Mouse (Mus musculus): ENCODE data around the gene Vmn1r172.
"Not testable (repeated sequence)": the region's sequence is repeated elsewhere in the genome, so short reads cannot be mapped to it uniquely, and the experiment has no call there.

Vmn1r172 gene

DNA sequence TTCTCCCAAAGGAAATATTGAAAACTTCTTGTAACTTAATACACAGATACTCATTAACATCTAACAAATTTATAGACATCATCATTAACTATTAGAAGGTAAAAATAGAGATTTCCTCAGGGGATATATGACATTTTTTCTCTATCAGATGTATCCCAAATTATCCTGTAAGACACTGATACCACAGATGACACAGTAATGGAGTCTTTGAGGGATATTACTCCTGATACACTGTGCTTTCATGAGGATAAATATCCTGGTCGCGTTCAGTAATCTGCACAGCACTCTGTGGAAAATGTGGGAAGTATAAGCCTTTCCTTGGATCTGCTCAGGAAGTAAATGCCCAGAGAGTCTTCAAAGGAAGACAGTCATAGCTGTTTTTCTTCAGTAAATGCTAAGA, at the start of gene Vmn1r172:
Gene Vmn1r172 (plus strand): TSS at position 301 of the 400 bp plus-strand sequence.
- no peak for DNase-seq (ENCODE audit: extremely low read depth, low read depth)

DNA sequence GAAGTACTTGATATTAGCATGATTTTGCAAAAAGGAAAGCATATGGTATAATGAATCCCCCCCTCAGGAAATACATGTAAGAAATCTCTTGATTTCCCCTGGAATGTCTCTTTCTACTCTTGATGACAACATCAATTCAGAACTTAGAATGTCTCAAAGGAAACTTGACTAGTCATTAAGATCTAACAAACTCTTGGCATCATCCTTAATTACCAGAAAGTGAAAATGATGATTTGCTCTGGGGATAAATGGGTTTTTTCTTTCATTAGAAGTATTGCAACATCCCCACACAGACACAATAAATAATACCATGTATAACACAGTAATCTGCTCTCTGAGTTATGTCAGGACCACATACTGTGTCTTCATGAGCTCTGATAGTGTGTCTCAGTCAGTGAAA, 27.7 kb upstream of the Vmn1r172 start, which contains the start of gene Vmn1r171:
Gene Vmn1r171 (plus strand): TSS at position 301 of the 400 bp plus-strand sequence.
- no peak for DNase-seq (ENCODE audit: extremely low read depth, low read depth)

DNA sequence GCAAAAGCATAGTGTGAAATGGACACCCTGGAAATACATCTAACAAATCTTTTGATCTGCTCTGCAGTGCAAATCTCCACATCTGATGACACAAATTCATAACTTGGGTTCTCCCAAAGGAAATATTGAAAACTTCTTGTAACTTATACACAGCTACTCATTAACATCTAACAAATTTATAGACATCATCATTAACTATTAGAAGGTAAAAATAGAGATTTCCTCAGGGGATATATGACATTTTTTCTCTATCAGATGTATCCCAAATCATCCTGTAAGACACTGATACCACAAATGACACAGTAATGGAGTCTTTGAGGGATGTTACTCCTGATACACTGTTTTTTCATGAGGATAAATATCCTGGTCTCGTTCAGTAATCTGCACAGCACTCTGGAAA, 42.3 kb downstream of the Vmn1r172 start, which contains the start of gene Vmn1r173:
Gene Vmn1r173 (plus strand): TSS at position 301 of the 400 bp plus-strand sequence.
- not testable (repeated sequence) for DNase-seq (ENCODE audit: extremely low read depth, low read depth)
